Mouse (Mus musculus) kidney, postnatal 0 days (tissue): ENCODE measurements around the gene Olfr802. TPM values are rescaled to one million over a fixed set of nuclear protein-coding genes. Genes with fewer than 3 reads are reported as not detected.

Source experiments
- ATAC-seq: fragments of 200-750 bp; cut with Nextera tagmentation; replicated peaks from 2 replicates; pipeline ENCODE4 v1.8.0; 2017; ENCODE audit warnings: low read depth, moderate number of reproducible peaks, moderate TSS enrichment, moderate library complexity; ENCODE audit not compliant: low FRiP score
- DNase-seq: peaks from one replicate; pipeline ENCODE4 v3.0.0-alpha.2; 2016; ENCODE audit warnings: low spot score
- H3K27ac ChIP-seq: fragments of 300-500 bp; sonication (generic); 2 replicates; pipeline ENCODE4 v1.5.1; 2014; ENCODE audit warnings: mild to moderate bottlenecking
- H3K27me3 ChIP-seq: fragments of 300-500 bp; sonication (generic); 2 replicates; pipeline ENCODE4 v1.6.1; 2014; ENCODE audit warnings: low read length, mixed read lengths; ENCODE audit not compliant: insufficient read depth
- H3K36me3 ChIP-seq: fragments of 300-500 bp; sonication (generic); 2 replicates; pipeline ENCODE4 v1.6.1; 2014; ENCODE audit warnings: low read length, mixed read lengths; ENCODE audit not compliant: insufficient read depth
- H3K4me1 ChIP-seq: fragments of 300-500 bp; sonication (generic); replicated peaks from 2 replicates; pipeline ENCODE4 v1.6.1; 2014; ENCODE audit warnings: antibody characterized with exemption, low read length, mixed read lengths; ENCODE audit not compliant: insufficient read depth
- H3K4me2 ChIP-seq: fragments of 300-500 bp; sonication (generic); 2 replicates; pipeline ENCODE4 v1.6.1; 2014; ENCODE audit warnings: mild to moderate bottlenecking, low read length, moderate library complexity, mixed read lengths
- H3K4me3 ChIP-seq: fragments of 300-500 bp; sonication (generic); replicated peaks from 2 replicates; pipeline ENCODE4 v1.5.1; 2014; ENCODE audit warnings: low read depth, low read length
- H3K9ac ChIP-seq: fragments of 300-500 bp; sonication (generic); 2 replicates; pipeline ENCODE4 v1.6.1; 2014; ENCODE audit warnings: low read depth, low read length
- H3K9me3 ChIP-seq: fragments of 300-500 bp; sonication (generic); replicated peaks from 2 replicates; pipeline ENCODE4 v1.6.1; 2016; ENCODE audit warnings: low read length, inconsistent platforms, mixed read lengths
- CTCF ChIP-seq: IDR thresholded peaks from 2 replicates; pipeline ENCODE4 v1.5.1; 2016; ENCODE audit warnings: antibody characterized with exemption, low read depth, mild to moderate bottlenecking, moderate library complexity
- WGBS: fragments of 180-500 bp; shearing (Covaris S2); extraction: QIAGEN DNeasy Blood & Tissue Kit; methylation state at CpG from one replicate; pipeline ENCODE4 v1.1.7; 2014; 5-methylcytosine and 5-hydroxymethylcytosine counted together
- microRNA-seq: library from miRNA; unstranded; fragments of <30 nt; microRNA quantifications from one replicate; pipeline ENCODE4, GENCODE M21; 2016
- polyA plus RNA-seq: library from polyadenylated mRNA; unstranded; fragments of >200 nt; fragmentation: Nextera tagmentation; extraction: Ambion mirVana; gene quantifications from 2 replicates; pipeline ENCODE4 v1.2.1, GENCODE M21; 2015

Gene Olfr802
- polyA plus RNA-seq, 1 experiment from 2014 or later: not detected

DNA sequence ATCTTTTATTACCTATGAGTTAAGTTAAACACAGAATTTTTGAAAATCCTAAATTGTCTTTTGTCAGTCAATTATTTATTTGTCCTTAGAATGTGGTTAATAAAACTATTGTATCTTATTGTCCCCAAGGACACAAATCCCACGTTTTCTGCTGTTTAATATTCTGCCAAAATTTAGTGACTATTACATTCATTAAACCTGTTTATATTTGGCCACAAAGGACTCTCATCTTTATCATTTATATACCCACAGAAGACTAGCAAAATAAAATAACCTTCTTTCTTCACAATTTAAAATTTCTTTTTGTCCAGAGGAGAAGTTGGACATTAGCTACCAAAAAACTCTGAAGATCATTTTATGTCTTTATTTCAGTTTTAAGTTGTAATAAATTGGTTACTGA lies 50.8 kb downstream of the Olfr802 start, which contains the start of gene Olfr799:
Gene Olfr799, plus strand, starts transcription at position 301 of the 400 bp plus-strand sequence.
- Histone ChIP-seq H3K9me3 (no peaks in the 10 kb centered on the region), H3K27me3 (no peaks in the 10 kb centered on the region), H3K4me2 (no peak within 1 kb of the TSS), H3K4me3 (no peak within 1 kb of the TSS), H3K27ac (no peak within 1 kb of the TSS), H3K9ac (no peak within 1 kb of the TSS), H3K36me3 (no peaks in the 10 kb centered on the region), H3K4me1 (no peaks in the 10 kb centered on the region)
- DNase-seq: no peak
- WGBS: 26% methylated on average over 1 of the region's 1 CpGs
- no peak for ATAC-seq
- TF ChIP-seq CTCF: no peak

DNA sequence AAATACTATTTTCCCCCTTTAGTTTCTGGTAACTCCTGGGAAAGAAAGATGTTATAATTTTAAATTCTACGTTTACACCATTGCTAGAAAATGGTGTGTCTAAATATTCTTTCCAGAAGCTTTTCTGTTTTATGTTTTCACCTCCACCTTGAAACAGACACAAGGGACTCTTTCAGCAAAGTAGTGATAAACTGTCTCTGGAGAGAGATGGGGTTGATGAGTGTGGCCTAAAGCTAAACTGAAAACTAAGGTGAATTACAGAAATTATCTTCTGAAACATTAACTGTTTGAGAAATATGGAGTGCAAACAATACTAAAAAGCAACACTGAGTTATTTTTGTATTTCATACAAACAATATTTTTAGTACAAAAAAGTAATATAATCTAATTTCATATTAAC lies 60.1 kb downstream of the Olfr802 start, which contains the start of gene Olfr798:
Gene Olfr798, minus strand, starts transcription at position 101 of the 400 bp plus-strand sequence.
- no peak within 1 kb of the TSS for H3K27ac ChIP-seq
- DNase-seq (no peak), ATAC-seq (no peak)
- no peaks in the 10 kb centered on the region for H3K27me3 ChIP-seq
- H3K4me3 ChIP-seq: no peak within 1 kb of the TSS
- H3K36me3 ChIP-seq: no peaks in the 10 kb centered on the region
- no peak within 1 kb of the TSS for H3K4me2 ChIP-seq
- no peaks in the 10 kb centered on the region for H3K4me1 ChIP-seq
- WGBS: 70% methylated on average over 1 of the region's 1 CpGs
- TF ChIP-seq CTCF: no peak
- H3K9ac ChIP-seq: no peak within 1 kb of the TSS
- H3K9me3 ChIP-seq: no peaks in the 10 kb centered on the region

Small RNAs within 50 kb of the gene (microRNA-seq; reads per million reads assigned to microRNA genes)
- not detected for gene Gm24485

Other genes with a start within 250 kb of the Olfr802 start
- gene Olfr787, start 226.3 kb downstream of the Olfr802 start, polyA plus RNA-seq: not detected in 2 replicates
- not detected in 2 replicates for gene Olfr788, start 217.2 kb downstream of the Olfr802 start, polyA plus RNA-seq
- gene Olfr789, start 203.4 kb downstream of the Olfr802 start, polyA plus RNA-seq: not detected in 2 replicates
- not detected in 2 replicates for gene Olfr790, start 189.7 kb downstream of the Olfr802 start, polyA plus RNA-seq
- not detected in 2 replicates for gene Olfr791, start 166.4 kb downstream of the Olfr802 start, polyA plus RNA-seq
- not detected in 2 replicates for gene Olfr792, start 149.0 kb downstream of the Olfr802 start, polyA plus RNA-seq
- not detected in 2 replicates for gene Olfr794, start 120.5 kb downstream of the Olfr802 start, polyA plus RNA-seq
- gene Olfr796, start 75.6 kb downstream of the Olfr802 start, polyA plus RNA-seq: not detected in 2 replicates
- gene Olfr798, start 60.2 kb downstream of the Olfr802 start, polyA plus RNA-seq: not detected in 2 replicates
- not detected in 2 replicates for gene Olfr799, start 50.7 kb downstream of the Olfr802 start, polyA plus RNA-seq
- not detected in 2 replicates for gene Olfr800, start 30.5 kb downstream of the Olfr802 start, polyA plus RNA-seq
- gene Olfr801, start 14.3 kb downstream of the Olfr802 start, polyA plus RNA-seq: not detected in 2 replicates
- not detected in 2 replicates for gene Olfr803, start 6.1 kb upstream of the Olfr802 start, polyA plus RNA-seq
- gene Olfr804, start 15.0 kb upstream of the Olfr802 start, polyA plus RNA-seq: not detected in 2 replicates
- gene Olfr805, start 41.2 kb upstream of the Olfr802 start, polyA plus RNA-seq: not detected in 2 replicates
- not detected in 2 replicates for gene Olfr806, start 53.8 kb upstream of the Olfr802 start, polyA plus RNA-seq
- gene Olfr807, start 69.6 kb upstream of the Olfr802 start, polyA plus RNA-seq: not detected in 2 replicates
- gene Olfr808, start 77.3 kb upstream of the Olfr802 start, polyA plus RNA-seq: not detected in 2 replicates
- not detected in 2 replicates for gene Olfr809, start 86.5 kb upstream of the Olfr802 start, polyA plus RNA-seq
- not detected in 2 replicates for gene Olfr810, start 106.7 kb upstream of the Olfr802 start, polyA plus RNA-seq
- not detected in 2 replicates for gene Olfr811, start 116.2 kb upstream of the Olfr802 start, polyA plus RNA-seq
- not detected in 2 replicates for gene Olfr812, start 157.9 kb upstream of the Olfr802 start, polyA plus RNA-seq
- gene Olfr813, start 167.2 kb upstream of the Olfr802 start, polyA plus RNA-seq: not detected in 2 replicates
- gene Olfr814, start 191.7 kb upstream of the Olfr802 start, polyA plus RNA-seq: not detected in 2 replicates
- not detected in 2 replicates for gene Olfr815, start 217.7 kb upstream of the Olfr802 start, polyA plus RNA-seq
- gene Olfr816, start 227.4 kb upstream of the Olfr802 start, polyA plus RNA-seq: not detected in 2 replicates